Mouse (Mus musculus) small intestine, adult 2 months (tissue): ENCODE measurements at regions not wholly inside any gene's neighbourhood (a gene's known extent, or its start where the extent isn't known, plus 50 kb on each side); places are given as distances from the start of the nearest gene placed in this dataset.

ENCODE experiments used
- H3K27ac ChIP-seq: fragments of 200-500 bp; 2 replicates; pipeline ENCODE4 v1.5.1; 2012; ENCODE audit warnings: low read depth, low read length, control low read depth, inconsistent platforms; ENCODE audit not compliant: insufficient read depth
- H3K27me3 ChIP-seq: fragments of 200-500 bp; 2 replicates; pipeline ENCODE4 v1.6.1; 2012; ENCODE audit warnings: mild to moderate bottlenecking, moderate library complexity, low read length, inconsistent platforms; ENCODE audit not compliant: control insufficient read depth, insufficient read depth
- H3K36me3 ChIP-seq: fragments of 200-500 bp; 2 replicates; pipeline ENCODE4 v1.6.1; 2012; ENCODE audit warnings: mild to moderate bottlenecking, low read length, control low read depth, inconsistent platforms; ENCODE audit not compliant: control insufficient read depth, insufficient read depth
- H3K4me1 ChIP-seq: fragments of 200-500 bp; 2 replicates; pipeline ENCODE4 v1.6.1; 2012; ENCODE audit warnings: low read length, inconsistent platforms, mixed read lengths; ENCODE audit not compliant: control insufficient read depth, insufficient read depth, insufficient read length
- H3K4me3 ChIP-seq: fragments of 200-500 bp; 2 replicates; pipeline ENCODE4 v1.5.1; 2012; ENCODE audit warnings: low read depth, mild to moderate bottlenecking, control low read depth, inconsistent platforms, low read length, moderate library complexity
- CTCF ChIP-seq: fragments of 200-500 bp; IDR thresholded peaks from 2 replicates; pipeline ENCODE4 v1.5.1; 2012; ENCODE audit warnings: low read depth, mild to moderate bottlenecking, control low read depth, inconsistent platforms, low read length, moderate library complexity, mixed read lengths; ENCODE audit not compliant: insufficient replicate concordance, insufficient read length; ENCODE audit errors: extremely low read depth
- POLR2A ChIP-seq: fragments of 200-500 bp; IDR thresholded peaks from 2 replicates; pipeline ENCODE4 v1.6.1; 2012; ENCODE audit warnings: low read depth, mild to moderate bottlenecking, control low read depth, inconsistent platforms, low read length, moderate library complexity
- WGBS: fragments of 180-500 bp; shearing (Covaris S2); methylation state at CpG from one replicate; pipeline ENCODE4 v1.1.7; 2018; 5-methylcytosine and 5-hydroxymethylcytosine counted together

- no peak overlapping the region for H3K4me3 ChIP-seq
- no peaks in the 10 kb centered on the region for H3K27me3 ChIP-seq
- H3K36me3 ChIP-seq: no peaks in the 10 kb centered on the region
- WGBS: 85% methylated on average over 6 of the region's 6 CpGs
- H3K4me1 ChIP-seq: no peaks in the 10 kb centered on the region
- H3K27ac ChIP-seq: no peak overlapping the region
- TF ChIP-seq POLR2A: no peak
- no peak for TF ChIP-seq CTCF
Observed at GRCm38 (mm10) chr12:26244701-26245100, 170.4 kb downstream of the Rnf144a start.

DNA sequence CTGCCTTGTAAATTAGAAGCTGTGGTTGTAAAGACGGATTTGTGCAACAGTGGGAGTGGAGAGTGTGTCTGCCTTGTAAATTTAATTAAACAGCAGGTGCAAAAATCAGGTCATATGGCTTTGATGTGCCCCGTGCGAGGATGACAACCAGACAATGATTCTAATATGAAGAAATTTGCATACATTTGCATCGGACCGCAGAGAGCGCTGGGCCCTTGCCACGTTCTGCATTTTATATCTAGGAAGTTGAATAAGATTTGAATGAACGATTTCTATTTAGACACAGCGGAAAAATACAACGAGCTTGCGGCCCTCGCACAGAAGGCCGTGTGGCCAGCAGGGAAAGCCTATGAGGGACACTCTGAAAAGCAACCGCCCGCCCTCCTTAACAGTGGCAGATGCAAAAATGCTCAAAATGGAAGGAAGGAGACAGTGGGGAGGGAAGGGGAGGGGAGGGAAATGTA lies 187.5 kb downstream of the Rnf144a start:
- Histone ChIP-seq H3K4me3 (no peak overlapping the region), H3K27me3 (no peaks in the 10 kb centered on the region), H3K27ac (no peak overlapping the region), H3K4me1 (no peaks in the 10 kb centered on the region), H3K36me3 (no peaks in the 10 kb centered on the region)
- 84% methylated on average over 15 of the region's 15 CpGs for whole genome bisulfite sequencing
- TF ChIP-seq CTCF: no peak

DNA sequence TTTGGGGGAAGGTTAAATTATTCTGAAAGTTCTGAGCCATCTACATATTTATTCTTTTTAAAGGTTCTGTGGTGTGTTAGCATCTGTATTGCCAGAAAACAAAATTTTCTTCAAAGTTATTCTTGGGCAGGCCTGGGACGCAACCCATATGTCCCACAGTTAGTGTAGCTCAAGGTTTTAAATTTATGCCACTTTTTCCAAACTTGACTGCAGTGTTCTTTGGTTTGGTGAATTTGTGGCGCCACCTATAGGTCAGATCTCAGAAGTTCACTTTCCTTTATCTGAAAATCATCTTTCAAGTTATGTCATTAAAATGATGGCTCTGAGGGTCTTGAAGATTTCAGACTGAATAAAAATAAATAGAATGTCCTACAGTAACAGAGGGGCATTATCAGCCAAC lies 188.7 kb downstream of the Rnf144a start:
- WGBS: 3% methylated on average over 2 of the region's 2 CpGs
- no peak overlapping the region for H3K27ac ChIP-seq
- H3K27me3 ChIP-seq: no peaks in the 10 kb centered on the region
- no peak for TF ChIP-seq POLR2A
- TF ChIP-seq CTCF: no peak
- no peaks in the 10 kb centered on the region for H3K4me1 ChIP-seq
- H3K36me3 ChIP-seq: no peaks in the 10 kb centered on the region
- no peak overlapping the region for H3K4me3 ChIP-seq

GRCm38 (mm10) chr12:26212447-26212846 lies 202.6 kb downstream of the Rnf144a start:
- H3K4me3 ChIP-seq: no peak overlapping the region
- WGBS: 60% methylated on average over 1 of the region's 1 CpGs
- H3K36me3 ChIP-seq: no peaks in the 10 kb centered on the region
- H3K27ac ChIP-seq: no peak overlapping the region
- no peaks in the 10 kb centered on the region for H3K27me3 ChIP-seq
- TF ChIP-seq CTCF: no peak
- TF ChIP-seq POLR2A: no peak
- H3K4me1 ChIP-seq: no peaks in the 10 kb centered on the region

DNA sequence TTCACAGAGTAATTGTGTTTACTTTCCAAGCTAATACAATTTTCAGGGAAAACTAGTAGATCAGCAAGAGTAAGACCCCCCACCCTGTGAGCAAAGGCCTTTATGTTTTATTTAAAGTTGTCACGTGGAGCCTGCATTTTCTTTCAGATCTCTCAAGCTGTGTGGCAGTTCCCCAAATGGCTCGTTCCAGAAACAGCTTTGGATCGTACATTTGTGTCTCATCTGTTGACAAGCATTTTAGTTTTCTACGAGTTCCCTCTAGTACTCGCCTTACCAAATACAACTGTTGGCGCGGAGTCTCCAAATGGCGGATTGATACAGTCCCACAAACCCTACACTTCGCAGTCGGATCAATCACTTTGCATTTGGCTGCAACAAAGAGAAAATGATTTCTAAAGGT lies 203.6 kb downstream of the Rnf144a start:
- H3K36me3 ChIP-seq: no peaks in the 10 kb centered on the region
- TF ChIP-seq CTCF: no peak
- TF ChIP-seq POLR2A: no peak
- no peaks in the 10 kb centered on the region for H3K4me1 ChIP-seq
- H3K4me3 ChIP-seq: no peak overlapping the region
- H3K27ac ChIP-seq: no peak overlapping the region
- H3K27me3 ChIP-seq: no peaks in the 10 kb centered on the region
- WGBS: 75% methylated on average over 10 of the region's 10 CpGs

GRCm38 (mm10) chr12:26206751-26207150 lies 208.3 kb downstream of the Rnf144a start:
- WGBS: 74% methylated on average over 4 of the region's 4 CpGs

DNA sequence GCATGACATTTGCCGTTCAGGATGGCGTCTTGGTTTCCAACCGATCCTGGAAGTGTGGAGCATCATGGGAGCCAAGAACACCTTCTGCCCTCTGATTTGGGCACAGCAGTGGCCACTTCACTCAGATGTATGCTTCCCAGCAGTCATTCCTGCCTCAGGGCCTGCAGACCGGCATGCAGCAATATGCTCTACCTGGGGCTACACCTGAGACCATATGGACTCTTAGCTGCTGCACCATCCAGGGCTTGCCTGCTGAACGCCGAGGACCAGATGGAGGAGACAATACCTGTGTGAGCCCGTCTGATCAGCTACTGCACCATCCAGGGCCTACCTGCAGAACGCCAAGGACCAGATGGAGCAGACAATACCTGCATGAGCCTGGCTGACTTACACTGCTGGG lies 209.0 kb downstream of the Rnf144a start:
- no peak overlapping the region for H3K4me3 ChIP-seq
- no peaks in the 10 kb centered on the region for H3K36me3 ChIP-seq
- no peaks in the 10 kb centered on the region for H3K4me1 ChIP-seq
- WGBS: 90% methylated on average over 8 of the region's 8 CpGs
- no peak overlapping the region for H3K27ac ChIP-seq
- no peak for TF ChIP-seq CTCF
- H3K27me3 ChIP-seq: no peaks in the 10 kb centered on the region

More at GRCm38 (mm10) chr12:26206751-26207150, 208.3 kb downstream of the Rnf144a start:
- H3K36me3 ChIP-seq: no peaks in the 10 kb centered on the region
- H3K27me3 ChIP-seq: no peaks in the 10 kb centered on the region
- no peak overlapping the region for H3K27ac ChIP-seq
- H3K4me3 ChIP-seq: no peak overlapping the region
- no peaks in the 10 kb centered on the region for H3K4me1 ChIP-seq
- no peak for TF ChIP-seq CTCF
- TF ChIP-seq POLR2A: no peak
